Mouse (Mus musculus): Measurements from ENCODE around the gene Rad51c.
"Not testable (repeated sequence)": the region's sequence is repeated elsewhere in the genome, so short reads cannot be mapped to it uniquely, and the experiment has no call there.

The Rad51c gene

GRCm38 (mm10) chr11:87432447-87432846 lies 27.7 kb upstream of the Rad51c start:
- no peak for DNase-seq (ENCODE audit: low spot score)

GRCm38 (mm10) chr11:87431813-87432212 lies 27.1 kb upstream of the Rad51c start:
- not testable (repeated sequence) for DNase-seq (ENCODE audit: low spot score)

- no peak for DNase-seq (ENCODE audit: low spot score)
These were observed 25.6 kb upstream of the Rad51c start for GRCm38 (mm10) chr11:87430374-87430773.

- DNase-seq (ENCODE audit: low spot score): no peak
These were observed 24.6 kb upstream of the Rad51c start for GRCm38 (mm10) chr11:87429363-87429762.

GRCm38 (mm10) chr11:87428051-87428673 lies 23.4 kb upstream of the Rad51c start:
- no peak for DNase-seq (ENCODE audit: low spot score)

- DNase-seq (ENCODE audit: low spot score): no peak
These were observed 22.7 kb upstream of the Rad51c start for GRCm38 (mm10) chr11:87427273-87428050.

GRCm38 (mm10) chr11:87426450-87427250 lies 21.9 kb upstream of the Rad51c start:
- peak; percentile 77 for DNase-seq (ENCODE audit: low spot score)

- no peak for DNase-seq (ENCODE audit: low spot score)
These were observed 21.3 kb upstream of the Rad51c start for GRCm38 (mm10) chr11:87426121-87426449.

- no peak for DNase-seq (ENCODE audit: low spot score)
These were observed 19.0 kb upstream of the Rad51c start for GRCm38 (mm10) chr11:87423551-87424325.

GRCm38 (mm10) chr11:87422511-87423340 lies 18.0 kb upstream of the Rad51c start:
- peak; percentile 92 for DNase-seq (ENCODE audit: low spot score)

GRCm38 (mm10) chr11:87421760-87422201 lies 17.0 kb upstream of the Rad51c start:
- DNase-seq (ENCODE audit: low spot score): peak; percentile 35

GRCm38 (mm10) chr11:87420861-87421260 lies 16.1 kb upstream of the Rad51c start:
- DNase-seq (ENCODE audit: low spot score): no peak

GRCm38 (mm10) chr11:87416120-87416519 lies 11.4 kb upstream of the Rad51c start:
- no peak for DNase-seq (ENCODE audit: low spot score)

GRCm38 (mm10) chr11:87413412-87413811 lies 8.7 kb upstream of the Rad51c start:
- not testable (repeated sequence) for DNase-seq (ENCODE audit: low spot score)

- DNase-seq (ENCODE audit: low spot score): peak; percentile 95
These were observed 472 bp downstream of the Rad51c start for GRCm38 (mm10) chr11:87404111-87404853.

- DNase-seq (ENCODE audit: low spot score): no peak
These were observed 6.4 kb downstream of the Rad51c start for GRCm38 (mm10) chr11:87398402-87398801.

GRCm38 (mm10) chr11:87393855-87394254 lies 10.9 kb downstream of the Rad51c start:
- peak; percentile 67 for DNase-seq (ENCODE audit: low spot score)

GRCm38 (mm10) chr11:87385676-87386075 lies 19.1 kb downstream of the Rad51c start:
- no peak for DNase-seq (ENCODE audit: low spot score)

GRCm38 (mm10) chr11:87384551-87384950 lies 20.2 kb downstream of the Rad51c start:
- DNase-seq (ENCODE audit: low spot score): no peak

GRCm38 (mm10) chr11:87367865-87368580 lies 36.7 kb downstream of the Rad51c start:
- DNase-seq (ENCODE audit: low spot score): no peak
